Mouse (Mus musculus) cerebellum, adult 2 months (tissue): Measurements from ENCODE around the gene Uba5.

Experiments
- CTCF ChIP-seq: fragments of 200-500 bp; IDR thresholded peaks from 2 replicates; pipeline ENCODE4 v1.5.1; 2011; ENCODE audit warnings: low read depth, mild to moderate bottlenecking, control low read depth, low read length, moderate library complexity, borderline replicate concordance; ENCODE audit not compliant: insufficient read depth
- POLR2A ChIP-seq: fragments of 200-500 bp; IDR thresholded peaks from 2 replicates; pipeline ENCODE4 v1.6.1; 2011; ENCODE audit warnings: low read length, control low read depth, borderline replicate concordance; ENCODE audit not compliant: insufficient read depth

GRCm38 (mm10) chr9:104104986-104105385 lies 42.1 kb upstream of the Uba5 start:
- TF ChIP-seq POLR2A (no peak), CTCF (no peak)
